Mouse (Mus musculus) hindbrain, embryonic 11.5 days (tissue): ENCODE measurements at regions not wholly inside any gene's neighbourhood (a gene's known extent, or its start where the extent isn't known, plus 50 kb on each side); places are given as distances from the start of the nearest gene placed in this dataset.

Experiments
- ATAC-seq: fragments of 200-750 bp; cut with Nextera tagmentation; 2 replicates; pipeline ENCODE4 v1.8.0; 2017; ENCODE audit warnings: mild to moderate bottlenecking, moderate TSS enrichment, moderate library complexity; ENCODE audit not compliant: low FRiP score
- DNase-seq: peaks from one replicate; pipeline ENCODE4 v3.0.0-alpha.2; 2015; ENCODE audit warnings: low spot score
- H3K27ac ChIP-seq: fragments of 300-500 bp; sonication (generic); 2 replicates; pipeline ENCODE4 v1.5.1; 2014; ENCODE audit warnings: mild to moderate bottlenecking, low read depth, low read length
- H3K27me3 ChIP-seq: fragments of 300-500 bp; sonication (generic); 2 replicates; pipeline ENCODE4 v1.6.1; 2014; ENCODE audit warnings: mild to moderate bottlenecking, low read length, moderate library complexity, mixed read lengths; ENCODE audit not compliant: control insufficient read depth, insufficient read depth
- H3K36me3 ChIP-seq: fragments of 300-500 bp; sonication (generic); 2 replicates; pipeline ENCODE4 v1.6.1; 2014; ENCODE audit warnings: mild to moderate bottlenecking, low read length, moderate library complexity, mixed read lengths; ENCODE audit not compliant: control insufficient read depth, insufficient read depth
- H3K4me1 ChIP-seq: fragments of 300-500 bp; sonication (generic); replicated peaks from 2 replicates; pipeline ENCODE4 v1.6.1; 2014; ENCODE audit warnings: low read length, mixed read lengths; ENCODE audit not compliant: control insufficient read depth, insufficient read depth
- H3K4me2 ChIP-seq: fragments of 300-500 bp; sonication (generic); replicated peaks from 2 replicates; pipeline ENCODE4 v1.6.1; 2014; ENCODE audit warnings: mild to moderate bottlenecking, low read depth, low read length
- H3K4me3 ChIP-seq: fragments of 300-500 bp; sonication (generic); 2 replicates; pipeline ENCODE4 v1.5.1; 2014; ENCODE audit warnings: low read depth, low read length
- H3K9ac ChIP-seq: fragments of 300-500 bp; sonication (generic); 2 replicates; pipeline ENCODE4 v1.6.1; 2014; ENCODE audit warnings: low read depth, low read length
- H3K9me3 ChIP-seq: fragments of 300-500 bp; sonication (generic); 2 replicates; pipeline ENCODE4 v1.6.1; 2016; ENCODE audit warnings: low read length; ENCODE audit not compliant: control insufficient read depth
- WGBS: fragments of 180-500 bp; shearing (Covaris S2); extraction: QIAGEN DNeasy Blood & Tissue Kit; methylation state at CpG from one replicate; pipeline ENCODE4 v1.1.7; 2014; 5-methylcytosine and 5-hydroxymethylcytosine counted together

DNA sequence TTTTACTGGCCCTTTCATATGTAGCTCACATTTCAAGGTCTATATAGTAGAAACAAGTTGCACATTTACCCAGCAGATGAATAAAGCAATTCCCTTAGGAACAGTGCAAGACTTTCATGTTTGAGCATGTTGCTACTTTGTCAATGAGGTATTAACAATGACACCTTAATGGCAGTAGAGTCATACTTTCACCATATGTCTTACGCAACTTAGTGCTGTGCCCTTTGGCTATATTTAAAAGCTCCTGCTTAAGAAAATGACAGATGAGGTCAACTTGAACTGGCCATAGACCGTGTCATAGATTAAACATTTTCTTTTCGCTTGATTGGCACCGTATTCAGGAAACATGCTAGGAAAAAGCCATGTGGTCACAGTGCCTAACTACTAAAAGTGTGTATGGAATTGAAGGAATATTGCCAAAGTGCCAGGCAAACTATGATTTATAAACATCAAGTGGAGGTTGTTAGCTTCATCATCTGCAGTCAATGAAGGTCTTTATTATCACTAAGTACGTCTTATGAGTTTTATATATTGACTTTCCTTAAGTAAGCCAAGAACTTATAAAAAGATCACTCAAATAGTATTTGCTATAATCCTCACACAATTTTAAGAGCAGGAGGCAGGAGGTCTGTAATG, 200.5 kb upstream of the Zic1 start:
- Histone ChIP-seq H3K4me2 (no peak overlapping the region), H3K4me3 (no peak overlapping the region), H3K9ac (no peak overlapping the region), H3K27me3 (no peaks in the 10 kb centered on the region), H3K36me3 (no peaks in the 10 kb centered on the region), H3K9me3 (no peaks in the 10 kb centered on the region), H3K27ac (no peak overlapping the region), H3K4me1 (no peaks in the 10 kb centered on the region)
- ATAC-seq (no peak; the same call in 1 of the 2 replicates), DNase-seq (no peak)
- 81% methylated on average over 5 of the region's 5 CpGs for WGBS

DNA sequence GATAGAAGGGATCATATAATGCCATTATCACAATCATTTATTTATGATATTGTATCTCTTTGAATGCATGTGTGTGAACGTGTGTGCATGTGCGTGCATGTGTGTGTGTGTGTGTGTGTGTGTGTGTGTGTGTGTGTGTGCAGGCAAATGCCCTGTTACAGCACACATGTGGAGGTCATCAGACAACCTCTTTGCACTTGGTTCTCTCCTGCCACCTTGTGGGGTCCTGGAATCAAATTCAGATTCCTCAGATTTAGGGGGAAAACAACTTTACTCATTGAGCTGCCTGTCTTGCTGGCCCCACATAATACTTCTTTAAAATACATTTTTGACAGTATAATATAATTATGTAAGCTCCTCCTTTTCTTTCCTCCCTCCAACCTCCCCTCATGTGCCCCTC, 195.7 kb upstream of the Zic1 start:
- no peak overlapping the region for H3K4me2 ChIP-seq
- no peak for ATAC-seq
- H3K9ac ChIP-seq: no peak overlapping the region
- H3K4me3 ChIP-seq: no peak overlapping the region
- H3K4me1 ChIP-seq: no peaks in the 10 kb centered on the region
- 64% methylated on average over 2 of the region's 2 CpGs for WGBS
- no peaks in the 10 kb centered on the region for H3K9me3 ChIP-seq
- no peaks in the 10 kb centered on the region for H3K27me3 ChIP-seq
- H3K36me3 ChIP-seq: no peaks in the 10 kb centered on the region
- no peak overlapping the region for H3K27ac ChIP-seq
- no peak for DNase-seq

DNA sequence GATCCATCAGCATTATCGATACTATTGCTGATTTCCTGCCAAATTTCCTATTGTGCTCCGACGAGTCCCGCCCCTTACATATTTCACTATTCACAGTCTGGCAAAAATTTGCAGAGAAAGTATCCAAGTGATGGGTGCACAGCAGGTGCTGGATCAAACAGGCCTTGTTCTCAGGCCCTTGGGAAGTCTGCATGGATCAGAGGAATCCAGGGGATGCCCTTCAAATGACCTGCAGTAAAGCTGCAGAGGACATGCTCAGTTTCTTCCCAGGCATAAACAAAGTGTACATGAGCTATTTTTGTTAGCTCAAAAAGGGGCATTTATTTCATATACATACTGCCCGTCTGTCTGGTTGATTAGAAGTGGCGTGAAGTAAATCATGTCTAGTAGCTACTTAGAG, 194.2 kb upstream of the Zic1 start:
- no peak for ATAC-seq
- Histone ChIP-seq H3K4me3 (no peak overlapping the region), H3K9ac (no peak overlapping the region), H3K27ac (no peak overlapping the region), H3K4me1 (no peaks in the 10 kb centered on the region), H3K9me3 (no peaks in the 10 kb centered on the region), H3K36me3 (no peaks in the 10 kb centered on the region), H3K4me2 (no peak overlapping the region), H3K27me3 (no peaks in the 10 kb centered on the region)
- 74% methylated on average over 6 of the region's 6 CpGs for WGBS
- no peak for DNase-seq

DNA sequence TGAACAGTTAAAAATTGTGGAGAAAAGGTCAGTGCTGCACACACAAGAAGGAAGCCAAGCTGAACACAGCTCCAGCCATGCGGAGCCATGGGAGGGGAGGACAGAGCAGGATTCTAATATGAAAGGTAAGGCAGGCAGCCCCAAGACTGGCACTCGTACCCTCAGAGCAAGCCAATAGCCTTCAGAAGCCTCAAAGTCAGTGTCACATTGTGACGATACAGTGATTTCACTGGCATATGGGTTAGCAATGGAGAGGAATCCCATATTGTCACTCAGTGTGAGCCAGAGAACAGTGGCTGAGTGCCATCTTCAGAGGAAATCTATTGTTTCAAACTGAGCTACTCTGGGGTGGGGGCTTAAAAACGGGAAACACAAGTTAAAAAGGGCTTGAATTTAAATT, 181.4 kb upstream of the Zic1 start:
- no peaks in the 10 kb centered on the region for H3K36me3 ChIP-seq
- H3K27me3 ChIP-seq: no peaks in the 10 kb centered on the region
- WGBS: 81% methylated on average over 4 of the region's 4 CpGs
- no peaks in the 10 kb centered on the region for H3K4me1 ChIP-seq
- ATAC-seq (no peak), DNase-seq (no peak)
- H3K9me3 ChIP-seq: no peaks in the 10 kb centered on the region
- no peak overlapping the region for H3K9ac ChIP-seq
- H3K4me2 ChIP-seq: no peak overlapping the region
- H3K4me3 ChIP-seq: no peak overlapping the region
- H3K27ac ChIP-seq: no peak overlapping the region

DNA sequence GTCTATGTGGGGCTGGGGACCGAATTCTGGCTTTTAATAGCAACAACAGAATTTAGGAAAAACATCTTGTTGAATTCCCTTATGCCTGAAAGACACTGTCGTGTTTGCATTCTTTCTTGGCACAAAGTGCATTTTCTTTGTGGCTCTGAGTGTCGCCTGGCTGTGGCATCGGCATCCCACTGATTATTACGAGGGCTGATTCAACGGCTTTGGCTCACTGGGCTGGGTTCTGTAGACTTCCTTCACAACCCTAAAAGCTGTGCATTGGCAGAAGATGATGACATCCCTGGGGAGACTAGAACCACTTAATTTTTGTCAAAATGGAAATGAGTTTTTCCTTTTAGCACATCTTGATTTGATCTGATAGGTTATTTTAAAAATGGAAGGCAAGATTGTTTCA, 179.8 kb upstream of the Zic1 start:
- no peaks in the 10 kb centered on the region for H3K36me3 ChIP-seq
- no peaks in the 10 kb centered on the region for H3K27me3 ChIP-seq
- H3K27ac ChIP-seq: no peak overlapping the region
- DNase-seq (no peak), ATAC-seq (no peak)
- H3K4me1 ChIP-seq: no peaks in the 10 kb centered on the region
- H3K9ac ChIP-seq: no peak overlapping the region
- H3K4me3 ChIP-seq: no peak overlapping the region
- H3K9me3 ChIP-seq: no peaks in the 10 kb centered on the region
- 71% methylated on average over 6 of the region's 6 CpGs for WGBS
- H3K4me2 ChIP-seq: no peak overlapping the region

DNA sequence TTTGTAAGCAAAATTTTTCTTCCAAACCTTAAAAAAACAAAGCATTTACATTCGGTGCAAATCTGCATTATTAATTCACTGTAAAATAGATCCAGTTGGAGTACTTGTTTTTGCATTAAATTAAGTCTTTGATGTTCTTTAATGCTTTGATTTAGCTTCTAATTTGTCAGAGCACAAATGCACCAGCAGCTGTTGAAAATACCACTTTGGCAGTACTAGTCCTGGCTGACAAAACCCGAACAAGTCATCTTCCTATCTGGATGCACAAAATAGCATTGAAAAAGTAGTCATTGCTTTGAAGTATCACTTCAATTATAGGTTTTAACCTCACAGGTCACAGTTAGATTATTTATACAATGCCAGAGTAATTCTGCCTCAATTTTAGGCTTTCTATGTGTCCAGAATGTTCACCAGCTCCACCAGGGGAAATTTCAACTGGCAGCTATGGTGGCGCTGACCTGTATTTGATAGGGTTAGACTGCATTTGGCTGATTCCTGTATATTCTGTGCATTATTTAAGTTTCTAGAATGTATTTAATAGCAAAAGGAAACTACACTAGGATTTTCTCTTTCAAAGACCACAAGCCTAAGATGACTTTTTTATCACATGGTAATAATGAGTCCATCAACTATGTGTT, 163.3 kb upstream of the Zic1 start:
- no peak overlapping the region for H3K4me3 ChIP-seq
- DNase-seq: no peak
- ATAC-seq: no peak
- no peak overlapping the region for H3K4me2 ChIP-seq
- no peaks in the 10 kb centered on the region for H3K27me3 ChIP-seq
- no peak overlapping the region for H3K9ac ChIP-seq
- H3K9me3 ChIP-seq: no peaks in the 10 kb centered on the region
- no peaks in the 10 kb centered on the region for H3K36me3 ChIP-seq
- 86% methylated on average over 3 of the region's 3 CpGs for WGBS
- H3K4me1 ChIP-seq: no peaks in the 10 kb centered on the region
- no peak overlapping the region for H3K27ac ChIP-seq

DNA sequence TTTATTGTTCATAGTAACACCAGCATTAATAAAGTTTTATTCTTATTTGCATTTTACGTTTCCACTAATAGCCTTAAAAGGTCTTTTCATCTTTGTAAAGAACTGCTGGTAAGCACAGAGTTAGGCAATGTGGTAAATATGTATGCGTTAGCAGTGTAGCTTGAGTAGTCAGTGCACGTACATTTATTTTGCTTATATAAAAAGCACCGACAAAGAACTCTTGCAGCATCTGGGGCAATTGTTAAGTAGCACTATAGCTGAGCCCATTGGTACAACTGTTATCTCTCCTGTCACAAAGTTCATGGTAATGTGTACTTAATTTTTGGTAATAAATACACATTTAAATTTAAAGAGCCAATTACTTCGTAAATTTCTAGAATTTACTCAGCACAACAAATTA, 162.8 kb upstream of the Zic1 start:
- Histone ChIP-seq H3K27ac (no peak overlapping the region), H3K36me3 (no peaks in the 10 kb centered on the region), H3K4me2 (no peak overlapping the region), H3K4me1 (no peaks in the 10 kb centered on the region), H3K4me3 (no peak overlapping the region), H3K9me3 (no peaks in the 10 kb centered on the region), H3K9ac (no peak overlapping the region), H3K27me3 (no peaks in the 10 kb centered on the region)
- WGBS: 77% methylated on average over 5 of the region's 5 CpGs
- no peak for ATAC-seq
- DNase-seq: no peak

DNA sequence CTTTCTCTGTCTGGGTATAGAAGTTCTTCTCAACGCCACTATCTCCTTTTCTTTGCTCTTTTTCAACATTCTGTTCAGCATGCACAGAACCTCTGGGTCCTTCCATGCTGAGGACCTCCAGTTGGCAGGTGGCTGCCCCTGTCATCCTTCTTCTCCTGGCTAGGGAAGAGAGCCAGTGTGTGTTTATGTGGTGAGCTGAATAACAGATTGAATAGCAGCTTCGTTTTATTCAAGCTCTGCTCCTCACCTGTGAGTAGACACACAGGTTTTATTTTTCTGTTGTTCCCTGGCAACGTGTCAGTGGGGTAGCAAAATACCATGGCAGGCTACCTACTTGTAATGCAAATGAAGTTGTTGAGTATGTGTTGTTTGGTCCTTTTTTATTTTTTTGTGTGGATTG, 154.9 kb upstream of the Zic1 start:
- no peak overlapping the region for H3K4me2 ChIP-seq
- H3K9me3 ChIP-seq: no peaks in the 10 kb centered on the region
- H3K27me3 ChIP-seq: no peaks in the 10 kb centered on the region
- H3K4me3 ChIP-seq: no peak overlapping the region
- DNase-seq: no peak
- no peaks in the 10 kb centered on the region for H3K36me3 ChIP-seq
- no peak overlapping the region for H3K27ac ChIP-seq
- 42% methylated on average over 3 of the region's 3 CpGs for WGBS
- no peaks in the 10 kb centered on the region for H3K4me1 ChIP-seq
- H3K9ac ChIP-seq: no peak overlapping the region
- no peak for ATAC-seq

DNA sequence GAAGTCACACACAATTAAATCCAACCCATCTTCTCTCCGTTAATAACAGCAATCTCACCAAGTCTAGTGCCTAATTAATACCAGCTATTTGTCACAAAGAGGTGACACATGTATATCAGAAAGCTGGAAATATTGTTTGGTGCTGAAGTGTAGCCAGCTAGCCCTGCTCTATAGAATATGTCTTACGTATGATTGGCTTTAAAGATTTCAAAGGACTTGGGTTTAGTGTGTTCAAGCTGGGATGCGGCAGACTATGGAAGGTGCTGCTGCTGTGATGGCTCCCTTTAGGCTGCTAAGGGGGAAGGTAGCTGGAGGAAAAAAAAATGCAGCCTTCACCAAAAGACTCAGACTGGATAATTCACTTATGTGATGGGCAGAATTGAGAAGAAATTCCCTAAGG, 144.1 kb upstream of the Zic1 start:
- Histone ChIP-seq H3K9ac (no peak overlapping the region), H3K4me2 (no peak overlapping the region), H3K27ac (no peak overlapping the region), H3K4me3 (no peak overlapping the region), H3K9me3 (no peaks in the 10 kb centered on the region), H3K27me3 (no peaks in the 10 kb centered on the region), H3K36me3 (no peaks in the 10 kb centered on the region), H3K4me1 (no peaks in the 10 kb centered on the region)
- ATAC-seq (no peak), DNase-seq (no peak)
- WGBS: 76% methylated on average over 3 of the region's 3 CpGs
